Mouse (Mus musculus) heart, postnatal 0 days (tissue): Measurements from ENCODE around the gene Mdfi. TPM values are rescaled to one million over a fixed set of nuclear protein-coding genes. Genes with fewer than 3 reads are reported as not detected.

Experiments used
- ATAC-seq: fragments of 200-750 bp; cut with Nextera tagmentation; 2 replicates; pipeline ENCODE4 v1.8.0; 2017; ENCODE audit warnings: low read depth, moderate number of reproducible peaks, moderate library complexity; ENCODE audit not compliant: insufficient read depth
- DNase-seq: peaks from one replicate; pipeline ENCODE4 v3.0.0-alpha.2; 2016; ENCODE audit warnings: low spot score
- H3K27ac ChIP-seq: fragments of 300-500 bp; sonication (generic); 2 replicates; pipeline ENCODE4 v1.5.1; 2014; ENCODE audit warnings: low read depth, mild to moderate bottlenecking
- H3K27me3 ChIP-seq: fragments of 300-500 bp; sonication (generic); 2 replicates; pipeline ENCODE4 v1.6.1; 2014; ENCODE audit warnings: low read length, mixed read lengths; ENCODE audit not compliant: control insufficient read depth, insufficient read depth
- H3K36me3 ChIP-seq: fragments of 300-500 bp; sonication (generic); replicated peaks from 2 replicates; pipeline ENCODE4 v1.6.1; 2014; ENCODE audit warnings: low read length, mixed read lengths; ENCODE audit not compliant: control insufficient read depth, insufficient read depth
- H3K4me1 ChIP-seq: fragments of 300-500 bp; sonication (generic); 2 replicates; pipeline ENCODE4 v1.6.1; 2014; ENCODE audit warnings: antibody characterized with exemption; ENCODE audit not compliant: control insufficient read depth, insufficient read depth
- H3K4me2 ChIP-seq: fragments of 300-500 bp; sonication (generic); 2 replicates; pipeline ENCODE4 v1.6.1; 2014; ENCODE audit warnings: low read depth, mild to moderate bottlenecking, low read length, moderate library complexity
- H3K4me3 ChIP-seq: fragments of 300-500 bp; sonication (generic); 2 replicates; pipeline ENCODE4 v1.5.1; 2014; ENCODE audit warnings: low read depth, low read length
- H3K9ac ChIP-seq: fragments of 300-500 bp; sonication (generic); replicated peaks from 2 replicates; pipeline ENCODE4 v1.6.1; 2014; ENCODE audit warnings: low read depth, low read length, mixed read lengths
- H3K9me3 ChIP-seq: fragments of 300-500 bp; sonication (generic); replicated peaks from 2 replicates; pipeline ENCODE4 v1.6.1; 2016; ENCODE audit warnings: low read length; ENCODE audit not compliant: control insufficient read depth
- CTCF ChIP-seq: IDR thresholded peaks from 2 replicates; pipeline ENCODE4 v1.5.1; 2016; ENCODE audit warnings: antibody characterized with exemption, control low read depth, low read depth
- EP300 ChIP-seq: IDR thresholded peaks from 2 replicates; pipeline ENCODE4 v1.6.1; 2016; ENCODE audit warnings: antibody characterized with exemption, low read depth
- WGBS: fragments of 180-500 bp; shearing (Covaris S2); extraction: QIAGEN DNeasy Blood & Tissue Kit; methylation state at CpG from one replicate; pipeline ENCODE4 v1.1.7; 2014; 5-methylcytosine and 5-hydroxymethylcytosine counted together
- polyA plus RNA-seq: library from polyadenylated mRNA; unstranded; fragments of >200 nt; fragmentation: Nextera tagmentation; extraction: Ambion mirVana; gene quantifications from 2 replicates; pipeline ENCODE4 v1.2.1, GENCODE M21; 2015
- total RNA-seq: library from RNA; depleted of rRNA; stranded (reverse); fragments of >200 nt; gene quantifications from 2 replicates; pipeline ENCODE4 v1.2.3, GENCODE M21; 2014; ENCODE audit warnings: low replicate concordance; rRNA removed

Gene Mdfi
- total RNA-seq (64.6 and 68.2 TPM in 2 replicates), polyA plus RNA-seq (6.2 and 6.7 TPM in 2 replicates)

DNA sequence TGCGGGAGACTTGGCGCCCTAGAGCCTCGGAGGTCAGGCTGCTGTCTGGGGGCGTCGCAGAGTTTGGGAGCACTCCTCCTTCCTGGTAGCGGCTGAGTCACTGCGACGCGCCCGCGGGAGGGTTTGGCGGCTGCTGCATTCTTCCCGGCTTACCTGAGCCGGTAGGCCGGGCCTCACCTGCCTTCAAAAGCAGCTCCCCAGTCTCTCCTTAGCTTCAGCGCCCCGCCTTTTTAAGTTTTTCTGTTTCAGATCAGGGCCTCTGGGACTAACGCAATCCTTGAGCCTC, at the start of gene Mdfi:
Mdfi (minus strand) TSS at position 210 of the 286 bp plus-strand sequence.
- Histone ChIP-seq H3K36me3 (0 out of 2 replicates have a peak, but pooled peaks cover 4% of the 10 kb centered on the region), H3K4me1 (peaks cover 32% of the 10 kb centered on the region), H3K27ac (peak within 1 kb of the TSS; percentile 68), H3K4me2 (peak within 1 kb of the TSS; percentile 90), H3K9ac (peak within 1 kb of the TSS; percentile 60), H3K27me3 (peaks cover 11% of the 10 kb centered on the region; the same call in 1 of the 2 replicates), H3K4me3 (peak within 1 kb of the TSS; percentile 71), H3K9me3 (no peaks in the 10 kb centered on the region)
- TF ChIP-seq EP300 (no peak), CTCF (no peak)
- DNase-seq (no peak), ATAC-seq (no peak)
- WGBS: 10% methylated on average over 17 of the region's 18 CpGs

DNA sequence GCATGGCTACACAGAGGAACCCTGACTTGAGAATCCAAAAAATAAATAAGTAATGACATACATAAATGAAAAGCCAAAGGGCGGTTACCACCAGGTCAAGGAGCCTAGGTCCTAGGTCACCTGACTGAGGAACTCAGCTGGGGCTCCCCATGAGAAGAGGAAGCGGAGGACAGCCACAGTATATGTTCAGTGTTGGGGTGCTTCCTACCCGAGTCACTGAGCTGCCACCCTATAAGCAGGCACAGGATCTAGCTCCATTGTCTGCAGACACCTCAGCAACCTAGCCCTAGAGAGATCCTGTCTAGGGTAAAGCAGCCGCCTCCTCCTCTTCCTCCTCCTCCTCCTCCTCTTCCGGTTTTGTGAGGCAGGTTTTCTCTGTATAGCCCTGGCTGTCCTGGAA, 48.6 kb upstream of the Mdfi start:
- H3K9ac ChIP-seq: no peak overlapping the region
- no peaks in the 10 kb centered on the region for H3K9me3 ChIP-seq
- no peak overlapping the region for H3K4me2 ChIP-seq
- no peak for DNase-seq
- TF ChIP-seq CTCF: no peak
- no peak for TF ChIP-seq EP300
- no peak overlapping the region for H3K4me3 ChIP-seq
- H3K4me1 ChIP-seq: peaks cover 9% of the 10 kb centered on the region
- H3K36me3 ChIP-seq: no peaks in the 10 kb centered on the region
- no peak for ATAC-seq
- no peak overlapping the region for H3K27ac ChIP-seq
- H3K27me3 ChIP-seq: no peaks in the 10 kb centered on the region
- WGBS: 78% methylated on average over 5 of the region's 5 CpGs

DNA sequence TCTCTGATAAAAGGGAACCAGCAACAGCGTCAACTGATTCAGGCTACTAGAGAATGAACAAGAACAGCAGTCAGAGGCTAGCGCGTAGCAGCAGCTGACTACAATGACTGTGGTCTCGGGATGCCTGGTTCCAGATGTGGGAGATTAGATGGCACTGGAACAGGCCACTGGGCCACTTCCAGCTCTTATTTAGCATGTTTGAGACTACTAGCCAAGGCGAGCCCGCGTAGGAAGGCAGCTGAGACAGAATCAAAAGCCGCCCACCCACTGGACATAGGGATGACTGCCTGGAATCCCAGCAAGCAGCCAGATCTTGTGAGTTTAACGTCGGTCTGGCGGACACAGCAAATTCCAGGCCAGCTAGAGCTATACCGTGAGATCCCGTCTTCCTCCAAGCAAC, 46.8 kb upstream of the Mdfi start:
- H3K4me2 ChIP-seq: no peak overlapping the region
- H3K36me3 ChIP-seq: no peaks in the 10 kb centered on the region
- H3K9ac ChIP-seq: no peak overlapping the region
- WGBS: 72% methylated on average over 13 of the region's 13 CpGs
- no peak for DNase-seq
- no peak overlapping the region for H3K27ac ChIP-seq
- no peak overlapping the region for H3K4me3 ChIP-seq
- no peak for TF ChIP-seq CTCF
- no peak for TF ChIP-seq EP300
- H3K4me1 ChIP-seq: peaks cover 9% of the 10 kb centered on the region
- no peaks in the 10 kb centered on the region for H3K27me3 ChIP-seq
- no peaks in the 10 kb centered on the region for H3K9me3 ChIP-seq
- no peak for ATAC-seq

DNA sequence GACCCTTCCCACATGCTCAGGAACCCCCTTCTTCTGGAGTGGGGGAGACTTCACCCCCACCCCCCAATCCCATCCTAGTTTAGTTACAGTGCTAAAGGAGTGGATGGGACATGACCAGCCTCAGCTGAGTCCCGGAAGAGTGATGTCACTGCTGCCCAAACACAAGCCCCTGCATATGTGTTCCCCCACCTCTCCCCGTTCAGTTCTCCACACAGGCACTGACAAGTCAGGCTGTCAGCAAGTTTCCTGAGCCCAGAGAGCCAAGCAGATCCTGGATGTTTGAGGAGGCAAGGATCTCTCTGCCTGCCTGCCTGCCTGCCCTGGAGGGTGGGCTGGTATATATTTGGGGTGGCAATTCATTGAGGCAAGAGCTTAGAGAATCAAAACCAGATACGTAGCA, 44.7 kb upstream of the Mdfi start:
- Histone ChIP-seq H3K4me2 (no peak overlapping the region), H3K27me3 (no peaks in the 10 kb centered on the region), H3K4me1 (peaks cover 9% of the 10 kb centered on the region), H3K27ac (no peak overlapping the region), H3K4me3 (no peak overlapping the region), H3K9ac (no peak overlapping the region), H3K36me3 (peaks cover 7% of the 10 kb centered on the region; the same call in 1 of the 2 replicates), H3K9me3 (no peaks in the 10 kb centered on the region)
- DNase-seq (peak; percentile 39), ATAC-seq (peak; percentile 37; the same call in 1 of the 2 replicates)
- WGBS: 38% methylated on average over 3 of the region's 3 CpGs
- no peak for TF ChIP-seq EP300
- TF ChIP-seq CTCF: no peak

DNA sequence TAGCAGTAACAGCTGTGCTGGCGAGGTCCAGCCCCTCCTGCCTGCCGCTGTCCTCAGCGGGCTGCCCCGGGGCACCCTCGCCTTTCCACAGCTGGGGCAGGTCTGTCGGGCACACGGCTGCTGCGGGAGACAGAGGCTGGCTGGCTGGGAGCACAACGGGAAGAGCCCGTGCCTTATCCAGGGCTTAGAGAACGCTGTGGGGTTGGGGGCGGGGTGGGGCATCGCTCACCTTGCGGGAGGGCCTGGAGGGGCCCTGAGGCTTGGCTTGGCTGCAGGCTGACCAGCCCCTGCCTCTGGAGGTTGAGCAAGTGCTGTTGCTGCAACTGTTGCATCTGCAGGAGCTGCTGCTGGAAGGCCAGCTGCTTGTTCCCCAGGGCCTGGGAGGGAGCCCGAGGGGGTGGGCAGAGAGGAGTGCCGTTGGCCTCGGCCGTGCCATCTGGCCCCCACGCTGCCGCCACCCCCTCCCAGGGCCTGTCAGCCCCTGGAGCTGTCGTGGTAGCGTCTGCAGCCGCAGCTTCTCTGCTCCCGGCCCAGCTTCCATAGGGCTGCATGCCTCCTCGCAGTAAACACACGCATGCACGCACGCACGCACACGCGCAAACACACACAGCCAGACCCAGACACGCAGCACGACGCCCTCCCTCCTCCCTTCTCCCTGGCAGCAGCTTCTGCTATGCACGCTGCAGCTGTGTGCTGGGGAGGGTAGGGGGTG, 44.0 kb upstream of the Mdfi start:
- Histone ChIP-seq H3K4me1 (peaks cover 9% of the 10 kb centered on the region), H3K36me3 (peaks cover 7% of the 10 kb centered on the region; the same call in 1 of the 2 replicates), H3K4me2 (peak overlapping the region; percentile 45), H3K4me3 (peak overlapping the region; percentile 17; the same call in 1 of the 2 replicates), H3K27me3 (no peaks in the 10 kb centered on the region), H3K27ac (no peak overlapping the region), H3K9ac (0 out of 2 replicates have a peak overlapping the region, but pooled peaks have one; percentile 3), H3K9me3 (no peaks in the 10 kb centered on the region)
- 39% methylated on average over 31 of the region's 35 CpGs for WGBS
- TF ChIP-seq CTCF: no peak
- no peak for TF ChIP-seq EP300
- no peak for DNase-seq
- peak; percentile 18 for ATAC-seq
